Mouse (Mus musculus): ENCODE data around the gene Fam129b.

DNA sequence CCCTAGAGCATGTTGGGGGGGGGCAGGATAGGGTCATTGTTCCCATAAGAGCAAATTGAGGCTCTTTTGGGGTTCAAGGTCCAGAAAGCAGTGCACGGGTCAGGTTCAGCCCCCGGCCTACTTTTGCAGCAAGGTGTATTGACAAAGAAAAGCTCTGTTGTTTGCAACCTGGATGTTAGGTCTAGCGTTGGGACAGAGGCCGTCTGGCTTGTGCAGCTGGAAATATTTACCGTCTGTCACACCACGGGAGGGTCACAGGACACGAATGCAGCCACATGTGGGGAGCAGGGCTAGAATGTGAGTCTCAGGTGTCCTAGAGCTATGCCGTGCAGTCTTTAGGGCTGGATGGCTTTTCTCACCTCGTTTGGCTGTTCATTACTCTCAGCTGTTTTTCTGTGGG, 42.5 kb downstream of the Fam129b start:
- no peak for TF ChIP-seq CTCF (IDR thresholded peaks at IDR 0.05; ENCODE audit: borderline replicate concordance, insufficient read depth, low read length)
- TF ChIP-seq POLR2A (IDR thresholded peaks at IDR 0.05; ENCODE audit: low read depth, low read length), result no peak
